Mouse (Mus musculus) midbrain, embryonic 16.5 days (tissue): ENCODE measurements at regions not wholly inside any gene's neighbourhood (a gene's known extent, or its start where the extent isn't known, plus 50 kb on each side); places are given as distances from the start of the nearest gene placed in this dataset.
A peak's percentile ranks its signal among the peaks of the same experiment; 100 is the strongest.

ENCODE experiments used
- ATAC-seq: fragments of 200-750 bp; cut with Nextera tagmentation; 2 replicates; pipeline ENCODE4 v1.8.0; 2017; ENCODE audit warnings: moderate TSS enrichment
- H3K27ac ChIP-seq: fragments of 300-500 bp; sonication (generic); 2 replicates; pipeline ENCODE4 v1.5.1; 2014; ENCODE audit warnings: mild to moderate bottlenecking, low read length, mixed read lengths
- H3K27me3 ChIP-seq: fragments of 300-500 bp; sonication (generic); 2 replicates; pipeline ENCODE4 v1.6.1; 2014; ENCODE audit warnings: low read depth, low read length, mixed read lengths; ENCODE audit not compliant: control insufficient read depth, insufficient read depth
- H3K36me3 ChIP-seq: fragments of 300-500 bp; sonication (generic); 2 replicates; pipeline ENCODE4 v1.6.1; 2014; ENCODE audit warnings: mild to moderate bottlenecking, low read length, moderate library complexity, mixed read lengths; ENCODE audit not compliant: control insufficient read depth, insufficient read depth
- H3K4me1 ChIP-seq: fragments of 300-500 bp; sonication (generic); 2 replicates; pipeline ENCODE4 v1.6.1; 2014; ENCODE audit warnings: mild to moderate bottlenecking, low read length, mixed read lengths; ENCODE audit not compliant: control insufficient read depth, insufficient read depth
- H3K4me2 ChIP-seq: fragments of 300-500 bp; sonication (generic); 2 replicates; pipeline ENCODE4 v1.6.1; 2014; ENCODE audit warnings: mild to moderate bottlenecking, low read length, mixed read lengths
- H3K4me3 ChIP-seq: fragments of 300-500 bp; sonication (generic); 2 replicates; pipeline ENCODE4 v1.5.1; 2014; ENCODE audit warnings: low read depth, mild to moderate bottlenecking, low read length, moderate library complexity, mixed read lengths
- H3K9ac ChIP-seq: fragments of 300-500 bp; sonication (generic); 2 replicates; pipeline ENCODE4 v1.6.1; 2014; ENCODE audit warnings: low read depth, low read length, mixed read lengths
- H3K9me3 ChIP-seq: fragments of 300-500 bp; sonication (generic); replicated peaks from 2 replicates; pipeline ENCODE4 v1.6.1; 2014; ENCODE audit warnings: mild to moderate bottlenecking, low read length, mixed read lengths; ENCODE audit not compliant: control insufficient read depth, poor library complexity, severe bottlenecking
- WGBS: fragments of 180-500 bp; shearing (Covaris S2); extraction: QIAGEN DNeasy Blood & Tissue Kit; methylation state at CpG from one replicate; pipeline ENCODE4 v1.1.7; 2014; 5-methylcytosine and 5-hydroxymethylcytosine counted together

GRCm38 (mm10) chr9:122476356-122476755 is 124.9 kb downstream of the Abhd5 start:
- no peaks in the 10 kb centered on the region for H3K36me3 ChIP-seq

GRCm38 (mm10) chr9:122487001-122487400 is 135.6 kb downstream of the Abhd5 start:
- Histone ChIP-seq H3K9me3 (no peaks in the 10 kb centered on the region), H3K27ac (no peak overlapping the region), H3K4me1 (no peaks in the 10 kb centered on the region), H3K27me3 (no peaks in the 10 kb centered on the region), H3K4me2 (no peak overlapping the region), H3K36me3 (no peaks in the 10 kb centered on the region), H3K4me3 (no peak overlapping the region), H3K9ac (no peak overlapping the region)
- no peak for ATAC-seq
- whole genome bisulfite sequencing = 86% methylated on average over 5 of the region's 5 CpGs

More at GRCm38 (mm10) chr9:122476356-122476755, 124.9 kb downstream of the Abhd5 start:
- ATAC-seq = no peak
- WGBS = 62% methylated on average over 3 of the region's 3 CpGs
- Histone ChIP-seq H3K4me3 (no peak overlapping the region), H3K27me3 (no peaks in the 10 kb centered on the region), H3K27ac (no peak overlapping the region), H3K9ac (no peak overlapping the region), H3K9me3 (no peaks in the 10 kb centered on the region), H3K4me2 (no peak overlapping the region), H3K4me1 (no peaks in the 10 kb centered on the region)

GRCm38 (mm10) chr9:122494691-122495090 is 143.3 kb downstream of the Abhd5 start:
- H3K4me3 ChIP-seq = no peak overlapping the region
- H3K36me3 ChIP-seq = no peaks in the 10 kb centered on the region
- no peak for ATAC-seq
- H3K9me3 ChIP-seq = no peaks in the 10 kb centered on the region
- H3K4me2 ChIP-seq = no peak overlapping the region
- H3K27me3 ChIP-seq = no peaks in the 10 kb centered on the region
- no peak overlapping the region for H3K27ac ChIP-seq
- H3K4me1 ChIP-seq = no peaks in the 10 kb centered on the region
- H3K9ac ChIP-seq = no peak overlapping the region
- 81% methylated on average over 9 of the region's 9 CpGs for WGBS

- Histone ChIP-seq H3K4me2 (no peak overlapping the region), H3K36me3 (no peaks in the 10 kb centered on the region), H3K27me3 (no peaks in the 10 kb centered on the region), H3K4me3 (no peak overlapping the region), H3K9ac (no peak overlapping the region), H3K27ac (no peak overlapping the region), H3K4me1 (peaks cover 7% of the 10 kb centered on the region), H3K9me3 (no peaks in the 10 kb centered on the region)
- no peak for ATAC-seq
- 88% methylated on average over 2 of the region's 2 CpGs for WGBS
Observed at GRCm38 (mm10) chr9:122496482-122496985, 145.1 kb downstream of the Abhd5 start.

GRCm38 (mm10) chr9:122501864-122502341 is 150.5 kb downstream of the Abhd5 start:
- peak overlapping the region; percentile 15; the same call in 1 of the 2 replicates for H3K9ac ChIP-seq
- peak overlapping the region; percentile 54; the same call in 1 of the 2 replicates for H3K27ac ChIP-seq
- peak; percentile 45; the same call in 1 of the 2 replicates for ATAC-seq
- H3K4me1 ChIP-seq = peaks cover 13% of the 10 kb centered on the region
- no peaks in the 10 kb centered on the region for H3K27me3 ChIP-seq
- WGBS = 21% methylated on average over 13 of the region's 13 CpGs
- H3K4me2 ChIP-seq = peak overlapping the region; percentile 22
- H3K36me3 ChIP-seq = no peaks in the 10 kb centered on the region
- H3K4me3 ChIP-seq = no peak overlapping the region
- no peaks in the 10 kb centered on the region for H3K9me3 ChIP-seq

GRCm38 (mm10) chr9:122521569-122521968 is 170.2 kb downstream of the Abhd5 start:
- 82% methylated on average over 5 of the region's 5 CpGs for WGBS
- no peak for ATAC-seq

GRCm38 (mm10) chr9:122525621-122526055 is 174.2 kb downstream of the Abhd5 start:
- ATAC-seq = no peak
- Histone ChIP-seq H3K9ac (no peak overlapping the region), H3K4me3 (no peak overlapping the region), H3K4me1 (peaks cover 4% of the 10 kb centered on the region), H3K27me3 (no peaks in the 10 kb centered on the region), H3K27ac (no peak overlapping the region), H3K36me3 (no peaks in the 10 kb centered on the region), H3K9me3 (no peaks in the 10 kb centered on the region), H3K4me2 (peak overlapping the region; percentile 5; the same call in 1 of the 2 replicates)
- WGBS = 8% methylated on average over 10 of the region's 10 CpGs

More at GRCm38 (mm10) chr9:122521569-122521968, 170.2 kb downstream of the Abhd5 start:
- Histone ChIP-seq H3K9ac (no peak overlapping the region), H3K4me1 (peaks cover 4% of the 10 kb centered on the region), H3K9me3 (no peaks in the 10 kb centered on the region), H3K36me3 (no peaks in the 10 kb centered on the region), H3K4me3 (no peak overlapping the region), H3K4me2 (no peak overlapping the region), H3K27me3 (no peaks in the 10 kb centered on the region), H3K27ac (no peak overlapping the region)

GRCm38 (mm10) chr9:122528267-122528666 is 176.9 kb downstream of the Abhd5 start:
- ATAC-seq = no peak
- no peaks in the 10 kb centered on the region for H3K27me3 ChIP-seq
- H3K36me3 ChIP-seq = no peaks in the 10 kb centered on the region
- 75% methylated on average over 6 of the region's 6 CpGs for WGBS
- H3K4me2 ChIP-seq = no peak overlapping the region
- no peak overlapping the region for H3K4me3 ChIP-seq
- no peak overlapping the region for H3K9ac ChIP-seq
- H3K4me1 ChIP-seq = peaks cover 4% of the 10 kb centered on the region
- no peaks in the 10 kb centered on the region for H3K9me3 ChIP-seq
- no peak overlapping the region for H3K27ac ChIP-seq

- no peak overlapping the region for H3K27ac ChIP-seq
- no peak overlapping the region for H3K9ac ChIP-seq
- H3K4me2 ChIP-seq = no peak overlapping the region
- H3K4me3 ChIP-seq = no peak overlapping the region
- no peaks in the 10 kb centered on the region for H3K36me3 ChIP-seq
- H3K9me3 ChIP-seq = no peaks in the 10 kb centered on the region
- ATAC-seq = no peak
- H3K4me1 ChIP-seq = peaks cover 12% of the 10 kb centered on the region
- H3K27me3 ChIP-seq = no peaks in the 10 kb centered on the region
Observed at GRCm38 (mm10) chr9:122529721-122530120, 178.3 kb downstream of the Abhd5 start.
